Mouse (Mus musculus): Measurements from ENCODE around the gene Irak2. TPM values are rescaled to one million over a fixed set of nuclear protein-coding genes. Genes with fewer than 3 reads are reported as not detected.

The Irak2 gene
- polyA plus RNA-seq, 1 experiment from 2014 or later: 2.9 TPM

DNA sequence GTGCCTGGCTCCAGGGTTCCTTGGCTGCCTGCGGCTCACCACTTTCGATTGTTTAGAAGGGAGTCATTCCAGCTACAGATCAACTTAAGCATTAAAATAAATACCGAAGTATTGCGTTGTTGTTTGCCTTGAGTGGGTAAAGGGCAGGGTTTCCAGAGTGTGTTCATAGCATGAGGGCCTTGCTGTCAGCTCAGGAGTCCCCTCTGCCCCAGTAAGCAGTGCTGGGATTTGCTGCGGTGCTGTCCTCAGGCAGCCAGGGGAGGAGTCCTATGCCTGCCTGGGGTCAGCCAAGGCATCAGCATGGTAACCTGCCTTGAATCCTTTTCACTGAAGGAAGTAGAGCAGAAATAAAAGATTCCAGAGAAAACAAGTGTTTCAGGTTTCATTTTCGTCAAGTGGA, 18.6 kb downstream of the Irak2 start:
- no peaks in the 10 kb centered on the region for H3K36me3 ChIP-seq (ENCODE audit: control insufficient read depth, insufficient read depth, low read length)
- no peak overlapping the region for H3K9ac ChIP-seq (ENCODE audit: low read length)
- H3K4me1 ChIP-seq (ENCODE audit: control insufficient read depth, insufficient read depth, low read length): peaks cover 4% of the 10 kb centered on the region; the same call in 1 of the 2 replicates
- DNase-seq (ENCODE audit: low spot score) (no peak), ATAC-seq (ENCODE audit: insufficient number of reproducible peaks, low FRiP score, low TSS enrichment, low read depth) (no peak)
- no peak overlapping the region for H3K4me3 ChIP-seq (ENCODE audit: low read depth, low read length)
- H3K4me2 ChIP-seq (ENCODE audit: low read depth, severe bottlenecking): no peak overlapping the region
- H3K9me3 ChIP-seq (ENCODE audit: control insufficient read depth, low read length): no peaks in the 10 kb centered on the region
- H3K27ac ChIP-seq (replicated peaks; ENCODE audit: low read depth, low read length): no peak overlapping the region
- WGBS: 93% methylated on average over 6 of the region's 6 CpGs
- no peaks in the 10 kb centered on the region for H3K27me3 ChIP-seq (ENCODE audit: control insufficient read depth, insufficient read depth, low read length)

DNA sequence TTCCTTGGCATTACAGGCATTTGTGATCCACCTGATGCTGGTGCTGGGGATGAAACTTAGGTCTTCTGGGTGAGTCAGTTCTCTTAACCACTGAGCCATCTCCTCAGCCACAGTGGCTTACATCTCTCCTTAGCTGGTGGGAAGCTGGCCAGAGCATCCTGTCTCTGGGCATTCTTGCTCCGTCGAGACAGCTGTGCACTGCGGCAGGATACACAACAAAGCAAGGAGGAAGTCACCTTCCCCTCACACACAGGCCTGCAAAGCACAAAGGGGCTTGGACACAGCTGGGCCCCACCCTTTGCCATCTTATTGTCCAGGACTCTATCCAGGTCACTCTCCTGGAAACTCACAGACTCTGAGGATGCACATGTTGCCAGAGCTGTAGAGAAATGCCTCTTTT, 20.0 kb downstream of the Irak2 start:
- ATAC-seq (ENCODE audit: insufficient number of reproducible peaks, low FRiP score, low TSS enrichment, low read depth) (no peak), DNase-seq (ENCODE audit: low spot score) (no peak)
- no peaks in the 10 kb centered on the region for H3K9me3 ChIP-seq (ENCODE audit: control insufficient read depth, low read length)
- no peak overlapping the region for H3K27ac ChIP-seq (replicated peaks; ENCODE audit: low read depth, low read length)
- peaks cover 6% of the 10 kb centered on the region; the same call in 1 of the 2 replicates for H3K4me1 ChIP-seq (ENCODE audit: control insufficient read depth, insufficient read depth, low read length)
- H3K36me3 ChIP-seq (ENCODE audit: control insufficient read depth, insufficient read depth, low read length): no peaks in the 10 kb centered on the region
- no peaks in the 10 kb centered on the region for H3K27me3 ChIP-seq (ENCODE audit: control insufficient read depth, insufficient read depth, low read length)
- H3K4me3 ChIP-seq (ENCODE audit: low read depth, low read length): no peak overlapping the region
- no peak overlapping the region for H3K4me2 ChIP-seq (ENCODE audit: low read depth, severe bottlenecking)
- no peak overlapping the region for H3K9ac ChIP-seq (ENCODE audit: low read length)
- WGBS: 87% methylated on average over 3 of the region's 3 CpGs

DNA sequence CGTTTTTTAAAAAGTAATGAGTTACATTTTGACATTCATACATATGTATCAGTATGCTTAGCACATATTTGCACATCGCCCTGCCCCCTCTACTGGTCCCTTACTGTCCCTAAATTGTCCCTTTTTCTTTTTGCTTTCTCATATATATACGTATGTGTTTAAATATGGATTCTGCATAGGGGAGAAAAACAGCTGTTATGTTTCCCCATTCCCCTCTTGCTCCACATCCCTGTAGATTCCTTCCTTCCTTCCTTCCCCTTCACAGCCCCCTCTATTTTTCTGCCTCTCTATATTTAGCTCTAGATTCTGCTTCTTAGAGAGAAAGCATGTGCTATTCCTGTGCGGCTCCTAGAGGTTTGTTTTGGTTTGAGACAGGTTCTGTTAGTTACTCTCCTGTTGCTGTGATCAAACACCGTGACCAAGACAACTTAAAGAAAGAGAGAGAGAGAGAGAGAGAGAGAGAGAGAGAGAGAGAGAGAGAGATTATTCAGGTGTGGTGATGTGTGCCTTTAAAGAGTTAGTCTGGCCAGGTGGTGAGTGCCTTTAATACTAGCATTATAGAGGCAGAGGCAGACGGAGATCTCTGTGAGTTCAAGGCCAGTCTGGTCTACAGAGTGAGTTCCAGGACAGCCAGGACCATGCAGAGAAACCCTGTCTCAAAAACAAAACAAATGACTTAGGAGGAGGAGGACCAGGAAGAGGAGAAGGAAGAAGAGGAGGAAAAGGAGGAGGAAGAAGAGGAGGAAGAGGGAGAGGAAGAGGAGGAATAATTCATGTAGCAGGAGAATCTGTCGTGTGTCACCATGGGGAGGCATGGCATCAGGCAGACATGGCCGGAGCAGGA, 21.6 kb downstream of the Irak2 start:
- Histone ChIP-seq H3K27ac (replicated peaks; ENCODE audit: low read depth, low read length) (no peak overlapping the region), H3K27me3 (ENCODE audit: control insufficient read depth, insufficient read depth, low read length) (no peaks in the 10 kb centered on the region), H3K9ac (ENCODE audit: low read length) (no peak overlapping the region), H3K36me3 (ENCODE audit: control insufficient read depth, insufficient read depth, low read length) (no peaks in the 10 kb centered on the region), H3K4me3 (ENCODE audit: low read depth, low read length) (no peak overlapping the region), H3K4me1 (ENCODE audit: control insufficient read depth, insufficient read depth, low read length) (peaks cover 6% of the 10 kb centered on the region; the same call in 1 of the 2 replicates), H3K9me3 (ENCODE audit: control insufficient read depth, low read length) (no peaks in the 10 kb centered on the region), H3K4me2 (ENCODE audit: low read depth, severe bottlenecking) (no peak overlapping the region)
- no peak for ATAC-seq (ENCODE audit: insufficient number of reproducible peaks, low FRiP score, low TSS enrichment, low read depth)
- WGBS: 78% methylated on average over 8 of the region's 8 CpGs
- DNase-seq (ENCODE audit: low spot score): no peak

DNA sequence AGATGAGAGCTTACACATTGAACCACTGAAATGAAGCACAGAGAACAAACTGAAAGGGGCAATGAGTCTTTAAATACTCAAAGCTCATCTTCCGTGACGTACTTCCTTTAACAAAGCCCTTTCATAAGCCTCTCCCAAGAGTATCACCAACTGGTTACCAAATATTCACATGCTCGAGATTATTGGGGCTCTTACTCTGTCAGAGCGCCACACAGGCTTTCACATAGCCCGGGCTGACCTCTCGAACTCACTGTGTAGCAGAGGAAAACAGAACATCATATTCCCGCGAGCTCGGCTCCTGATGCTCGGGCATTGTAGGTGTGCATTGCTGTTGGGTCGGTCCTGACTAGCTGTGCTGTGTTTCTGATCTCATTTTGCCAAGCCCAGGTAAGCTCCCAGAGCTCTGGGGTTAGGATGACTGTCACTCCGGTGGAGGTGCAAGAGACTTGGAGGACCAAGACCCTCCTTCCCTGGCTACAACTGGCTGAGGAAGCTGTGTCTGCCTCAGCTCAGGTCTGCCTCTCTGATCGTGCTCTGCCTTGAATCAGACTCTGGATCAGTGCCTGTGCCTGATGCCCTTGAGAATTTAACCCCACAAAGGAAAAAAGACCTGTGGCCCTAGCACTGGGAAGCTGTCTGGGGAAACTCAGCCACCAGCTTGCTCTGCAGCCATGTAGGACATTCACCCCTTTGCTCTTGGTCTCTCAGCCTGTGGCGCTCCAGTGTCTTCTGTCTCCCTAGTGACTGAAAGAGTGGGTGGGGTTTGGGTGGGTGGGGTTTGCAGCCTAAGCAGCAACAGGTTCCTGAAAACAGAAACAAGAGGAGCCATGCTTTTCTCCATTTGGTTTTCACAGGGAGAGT, 22.5 kb downstream of the Irak2 start:
- Histone ChIP-seq H3K4me3 (ENCODE audit: low read depth, low read length) (no peak overlapping the region), H3K4me2 (ENCODE audit: low read depth, severe bottlenecking) (no peak overlapping the region)
- no peak for ATAC-seq (ENCODE audit: insufficient number of reproducible peaks, low FRiP score, low TSS enrichment, low read depth)

DNA sequence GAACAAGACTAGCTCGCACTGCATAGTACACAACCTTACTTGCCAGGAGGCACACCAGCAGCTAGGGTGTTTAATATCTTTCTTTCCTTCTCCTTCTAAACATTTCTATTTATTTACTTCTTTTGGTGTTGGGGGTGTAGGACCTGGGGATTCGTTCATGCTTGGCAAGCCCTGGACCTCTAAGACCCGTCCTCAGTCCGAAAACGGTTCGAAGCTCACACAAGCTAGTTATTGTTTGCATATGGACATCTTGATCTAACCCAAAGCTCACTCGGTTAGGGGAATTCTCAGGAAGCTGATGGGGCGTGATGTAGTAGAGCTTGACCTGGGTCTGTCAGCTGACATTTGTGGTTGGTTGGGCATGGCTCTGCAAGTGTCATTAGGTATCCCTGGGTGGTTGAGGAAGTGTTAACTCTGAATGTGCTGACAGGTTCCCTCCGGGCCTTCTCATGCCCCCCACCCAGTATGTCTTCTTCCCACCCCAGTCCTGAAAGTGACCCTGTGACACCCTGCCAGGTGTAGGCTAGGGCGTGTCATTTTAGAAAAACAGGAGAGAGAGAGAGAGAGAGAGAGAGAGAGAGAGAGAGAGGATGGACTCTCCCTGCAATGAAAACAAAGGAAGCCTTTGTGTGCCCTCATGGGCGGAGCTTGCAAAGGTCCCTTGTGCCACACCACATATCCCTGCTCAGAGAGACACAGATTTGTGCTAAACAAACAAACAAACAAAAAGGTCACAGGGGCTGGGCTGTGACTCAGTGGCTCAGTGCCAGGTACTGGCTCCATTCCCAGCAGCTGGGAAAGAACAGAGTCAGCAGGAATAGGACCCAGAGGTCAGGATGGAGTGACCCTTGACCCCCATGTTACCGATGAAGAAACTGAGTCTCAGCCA, 23.3 kb downstream of the Irak2 start:
- H3K4me3 ChIP-seq (ENCODE audit: low read depth, low read length): no peak overlapping the region
- ATAC-seq (ENCODE audit: insufficient number of reproducible peaks, low FRiP score, low TSS enrichment, low read depth) (no peak), DNase-seq (ENCODE audit: low spot score) (no peak)
- no peak overlapping the region for H3K27ac ChIP-seq (replicated peaks; ENCODE audit: low read depth, low read length)
- WGBS: 67% methylated on average over 12 of the region's 12 CpGs
- no peaks in the 10 kb centered on the region for H3K36me3 ChIP-seq (ENCODE audit: control insufficient read depth, insufficient read depth, low read length)
- H3K27me3 ChIP-seq (ENCODE audit: control insufficient read depth, insufficient read depth, low read length): no peaks in the 10 kb centered on the region
- H3K9me3 ChIP-seq (ENCODE audit: control insufficient read depth, low read length): no peaks in the 10 kb centered on the region
- no peak overlapping the region for H3K9ac ChIP-seq (ENCODE audit: low read length)
- H3K4me1 ChIP-seq (ENCODE audit: control insufficient read depth, insufficient read depth, low read length): peaks cover 6% of the 10 kb centered on the region; the same call in 1 of the 2 replicates
- H3K4me2 ChIP-seq (ENCODE audit: low read depth, severe bottlenecking): no peak overlapping the region

More for the DNA sequence above, 22.5 kb downstream of the Irak2 start:
- no peak overlapping the region for H3K27ac ChIP-seq (replicated peaks; ENCODE audit: low read depth, low read length)
- no peak overlapping the region for H3K9ac ChIP-seq (ENCODE audit: low read length)
- H3K36me3 ChIP-seq (ENCODE audit: control insufficient read depth, insufficient read depth, low read length): no peaks in the 10 kb centered on the region
- DNase-seq (ENCODE audit: low spot score): no peak
- no peaks in the 10 kb centered on the region for H3K9me3 ChIP-seq (ENCODE audit: control insufficient read depth, low read length)
- H3K4me1 ChIP-seq (ENCODE audit: control insufficient read depth, insufficient read depth, low read length): peaks cover 6% of the 10 kb centered on the region; the same call in 1 of the 2 replicates
- H3K27me3 ChIP-seq (ENCODE audit: control insufficient read depth, insufficient read depth, low read length): no peaks in the 10 kb centered on the region
- WGBS: 69% methylated on average over 14 of the region's 14 CpGs

DNA sequence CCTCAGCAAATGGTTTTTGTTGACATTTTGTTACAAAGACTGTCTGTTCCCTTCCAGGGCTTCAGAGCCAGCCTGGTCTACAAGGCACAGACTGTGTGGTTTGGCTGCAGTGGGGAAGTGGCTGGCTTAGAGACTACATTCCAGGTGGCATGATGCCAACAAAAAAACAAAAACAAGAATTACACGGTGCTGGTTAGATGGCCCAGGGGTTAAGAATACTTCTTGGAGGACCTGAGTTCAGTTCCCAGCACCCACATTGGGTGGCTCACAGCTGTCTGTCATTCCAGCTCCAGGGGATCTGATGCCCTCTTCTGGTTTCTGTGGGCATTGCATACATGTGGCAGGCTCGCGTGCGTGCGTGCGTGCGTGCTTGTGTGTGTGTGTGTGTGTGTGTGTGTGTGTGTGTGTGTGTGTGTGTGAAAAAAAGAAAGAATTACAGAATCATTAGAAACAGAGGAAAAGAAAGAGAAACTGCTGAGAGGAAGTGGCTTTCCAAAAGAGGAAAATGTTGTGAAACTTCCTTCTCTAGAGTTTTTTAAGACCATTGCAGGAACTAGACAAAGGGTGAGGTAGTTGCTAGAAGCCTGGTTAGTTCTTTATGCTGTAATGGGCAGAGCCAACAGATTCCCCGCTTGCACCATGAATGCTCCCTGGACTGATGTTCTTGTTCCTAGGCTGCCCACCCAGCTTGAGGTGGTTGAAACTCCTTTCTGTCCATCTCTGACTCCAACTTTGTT, 24.9 kb downstream of the Irak2 start:
- no peaks in the 10 kb centered on the region for H3K27me3 ChIP-seq (ENCODE audit: control insufficient read depth, insufficient read depth, low read length)
- no peaks in the 10 kb centered on the region for H3K36me3 ChIP-seq (ENCODE audit: control insufficient read depth, insufficient read depth, low read length)
- no peak overlapping the region for H3K4me3 ChIP-seq (ENCODE audit: low read depth, low read length)
- 94% methylated on average over 8 of the region's 8 CpGs for WGBS
- H3K4me1 ChIP-seq (ENCODE audit: control insufficient read depth, insufficient read depth, low read length): peaks cover 6% of the 10 kb centered on the region; the same call in 1 of the 2 replicates
- ATAC-seq (ENCODE audit: insufficient number of reproducible peaks, low FRiP score, low TSS enrichment, low read depth) (no peak), DNase-seq (ENCODE audit: low spot score) (no peak)
- no peak overlapping the region for H3K4me2 ChIP-seq (ENCODE audit: low read depth, severe bottlenecking)
- H3K9me3 ChIP-seq (ENCODE audit: control insufficient read depth, low read length): no peaks in the 10 kb centered on the region
- no peak overlapping the region for H3K27ac ChIP-seq (replicated peaks; ENCODE audit: low read depth, low read length)
- H3K9ac ChIP-seq (ENCODE audit: low read length): no peak overlapping the region

DNA sequence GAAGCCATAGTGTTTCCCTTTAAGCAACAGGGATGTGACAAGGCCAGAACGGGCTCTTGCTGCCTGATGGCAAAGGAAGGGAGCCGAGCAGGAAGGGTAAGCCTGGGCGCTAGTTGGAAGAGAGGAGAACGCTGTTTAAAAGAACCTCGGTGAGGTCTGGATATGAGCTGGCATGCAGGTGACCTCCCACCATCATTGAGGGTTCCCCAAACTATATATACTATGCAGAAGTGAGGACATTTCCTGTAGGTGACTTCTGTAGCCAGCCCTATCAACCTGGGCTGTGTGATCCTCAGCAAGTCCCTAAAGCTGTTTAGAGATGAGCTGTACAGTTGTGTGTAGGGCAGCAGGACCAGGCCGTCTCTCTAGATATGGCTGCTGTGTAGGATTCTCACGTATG, 26.0 kb downstream of the Irak2 start:
- H3K4me1 ChIP-seq (ENCODE audit: control insufficient read depth, insufficient read depth, low read length): peaks cover 12% of the 10 kb centered on the region
- ATAC-seq (ENCODE audit: insufficient number of reproducible peaks, low FRiP score, low TSS enrichment, low read depth): no peak
- no peak for DNase-seq (ENCODE audit: low spot score)
- WGBS: 88% methylated on average over 7 of the region's 7 CpGs
- H3K27ac ChIP-seq (replicated peaks; ENCODE audit: low read depth, low read length): no peak overlapping the region
- H3K27me3 ChIP-seq (ENCODE audit: control insufficient read depth, insufficient read depth, low read length): no peaks in the 10 kb centered on the region
- H3K4me3 ChIP-seq (ENCODE audit: low read depth, low read length): no peak overlapping the region
- H3K9ac ChIP-seq (ENCODE audit: low read length): no peak overlapping the region
- H3K4me2 ChIP-seq (ENCODE audit: low read depth, severe bottlenecking): no peak overlapping the region
- H3K9me3 ChIP-seq (ENCODE audit: control insufficient read depth, low read length): no peaks in the 10 kb centered on the region
- no peaks in the 10 kb centered on the region for H3K36me3 ChIP-seq (ENCODE audit: control insufficient read depth, insufficient read depth, low read length)

Data from limb, embryonic 11.5 days (tissue).